Mouse (Mus musculus) neural tube, embryonic 15.5 days (tissue): Measurements from ENCODE around the gene Sod3. TPM values are rescaled to one million over a fixed set of nuclear protein-coding genes. Genes with fewer than 3 reads are reported as not detected.

ENCODE experiments used
- ATAC-seq: fragments of 200-750 bp; cut with Nextera tagmentation; 2 replicates; pipeline ENCODE4 v1.8.0; 2017; ENCODE audit warnings: mild to moderate bottlenecking, moderate TSS enrichment, moderate library complexity; ENCODE audit not compliant: low FRiP score
- H3K27ac ChIP-seq: fragments of 300-500 bp; sonication (generic); replicated peaks from 2 replicates; pipeline ENCODE4 v1.5.1; 2015; ENCODE audit warnings: mild to moderate bottlenecking, inconsistent platforms
- H3K27me3 ChIP-seq: fragments of 300-500 bp; sonication (generic); replicated peaks from 2 replicates; pipeline ENCODE4 v1.6.1; 2015; ENCODE audit warnings: inconsistent platforms
- H3K36me3 ChIP-seq: fragments of 300-500 bp; sonication (generic); 2 replicates; pipeline ENCODE4 v1.6.1; 2015; ENCODE audit warnings: inconsistent platforms
- H3K4me1 ChIP-seq: fragments of 300-500 bp; sonication (generic); 2 replicates; pipeline ENCODE4 v1.6.1; 2015; ENCODE audit warnings: inconsistent platforms
- H3K4me2 ChIP-seq: fragments of 300-500 bp; sonication (generic); 2 replicates; pipeline ENCODE4 v1.6.1; 2015; ENCODE audit warnings: inconsistent platforms, mild to moderate bottlenecking, moderate library complexity
- H3K4me3 ChIP-seq: fragments of 300-500 bp; sonication (generic); replicated peaks from 2 replicates; pipeline ENCODE4 v1.5.1; 2015; ENCODE audit warnings: mild to moderate bottlenecking, inconsistent platforms
- H3K9ac ChIP-seq: fragments of 300-500 bp; sonication (generic); replicated peaks from 2 replicates; pipeline ENCODE4 v1.6.1; 2015; ENCODE audit warnings: mild to moderate bottlenecking, inconsistent platforms
- H3K9me3 ChIP-seq: fragments of 300-500 bp; sonication (generic); replicated peaks from 2 replicates; pipeline ENCODE4 v1.6.1; 2016; ENCODE audit warnings: inconsistent platforms
- WGBS: fragments of 180-500 bp; shearing (Covaris S2); methylation state at CpG from one replicate; pipeline ENCODE4 v1.1.7; 2015; ENCODE audit warnings: mixed read lengths; 5-methylcytosine and 5-hydroxymethylcytosine counted together
- polyA plus RNA-seq: library from polyadenylated mRNA; unstranded; fragments of >200 nt; fragmentation: Nextera tagmentation; extraction: Ambion mirVana; gene quantifications from 2 replicates; pipeline ENCODE4 v1.2.1, GENCODE M21; 2015

Gene Sod3
- polyA plus RNA-seq, result 2.9 and 3.0 TPM in 2 replicates

DNA sequence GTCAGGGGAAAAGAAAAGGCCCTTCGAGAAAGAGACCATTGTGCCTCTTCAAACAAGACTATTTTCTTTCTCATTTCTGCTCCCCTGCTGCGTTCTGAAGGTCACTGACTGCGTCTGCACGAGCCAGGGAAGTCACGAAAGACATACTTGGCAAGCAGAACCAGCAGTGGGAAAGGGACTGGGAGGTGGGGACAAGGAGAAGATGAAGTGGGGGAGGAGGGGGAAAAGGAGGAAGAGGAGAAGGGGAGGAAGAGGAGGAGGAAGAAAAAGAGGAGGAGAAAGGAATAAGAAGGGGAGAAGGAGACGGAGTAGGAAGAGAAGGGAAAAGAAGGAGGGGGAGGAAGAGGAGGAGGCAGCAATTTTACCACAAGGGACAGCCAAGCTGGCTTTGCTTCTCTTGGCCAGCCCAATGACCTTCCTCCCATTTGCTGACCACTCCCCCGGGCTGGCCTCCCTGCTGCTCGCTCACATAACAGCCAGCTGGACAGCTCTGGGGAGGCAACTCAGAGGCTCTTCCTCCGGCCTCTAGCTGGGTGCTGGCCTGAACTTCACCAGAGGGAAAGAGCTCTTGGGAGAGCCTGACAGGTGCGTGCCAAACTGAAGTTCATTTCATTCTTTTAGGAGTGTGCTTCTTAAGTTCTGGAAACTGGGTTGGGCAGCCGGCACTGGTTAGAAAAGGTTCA, at the start of gene Sod3:
Gene Sod3, plus strand, starts transcription at position 324 of the 683 bp plus-strand sequence.
- H3K4me3 ChIP-seq, result no peak within 1 kb of the TSS
- no peak for ATAC-seq
- H3K27ac ChIP-seq, result no peak within 1 kb of the TSS
- no peak within 1 kb of the TSS for H3K4me2 ChIP-seq
- H3K4me1 ChIP-seq, result peaks cover 7% of the 10 kb centered on the region; the same call in 1 of the 2 replicates
- H3K9me3 ChIP-seq, result no peaks in the 10 kb centered on the region
- WGBS, result 24% methylated on average over 11 of the region's 11 CpGs
- H3K9ac ChIP-seq, result no peak within 1 kb of the TSS
- no peaks in the 10 kb centered on the region for H3K36me3 ChIP-seq
- no peaks in the 10 kb centered on the region for H3K27me3 ChIP-seq

- no peak overlapping the region for H3K9ac ChIP-seq
- no peak overlapping the region for H3K27ac ChIP-seq
- 93% methylated on average over 7 of the region's 7 CpGs for WGBS
- ATAC-seq, result no peak
- no peaks in the 10 kb centered on the region for H3K4me1 ChIP-seq
- no peaks in the 10 kb centered on the region for H3K36me3 ChIP-seq
- no peaks in the 10 kb centered on the region for H3K27me3 ChIP-seq
- H3K4me3 ChIP-seq, result no peak overlapping the region
- no peaks in the 10 kb centered on the region for H3K9me3 ChIP-seq
- H3K4me2 ChIP-seq, result no peak overlapping the region
These were observed 46.7 kb upstream of the Sod3 start for GRCm38 (mm10) chr5:52316926-52317325.

DNA sequence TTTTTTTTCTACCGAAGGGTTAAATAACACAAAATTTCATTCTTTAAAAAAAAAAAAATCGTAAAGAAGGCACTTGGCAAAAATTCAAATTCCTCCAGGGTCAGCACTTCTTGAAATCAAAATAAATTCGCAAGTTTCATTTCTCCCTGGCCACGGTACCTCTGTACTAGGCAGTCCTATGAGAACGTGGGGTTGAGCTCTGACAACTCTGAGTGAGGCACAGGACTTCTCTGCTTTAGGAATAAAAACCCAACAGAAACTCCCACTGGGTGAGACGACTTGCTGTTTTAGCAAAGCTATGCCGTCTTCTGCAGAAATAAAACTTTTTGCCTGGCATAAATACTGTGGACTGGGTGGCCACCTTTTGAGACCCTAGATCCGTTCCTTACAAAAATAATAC, 44.1 kb upstream of the Sod3 start:
- ATAC-seq, result no peak
- H3K9ac ChIP-seq, result no peak overlapping the region
- H3K27ac ChIP-seq, result no peak overlapping the region
- H3K4me2 ChIP-seq, result no peak overlapping the region
- H3K4me1 ChIP-seq, result no peaks in the 10 kb centered on the region
- no peaks in the 10 kb centered on the region for H3K9me3 ChIP-seq
- H3K36me3 ChIP-seq, result no peaks in the 10 kb centered on the region
- no peak overlapping the region for H3K4me3 ChIP-seq
- H3K27me3 ChIP-seq, result no peaks in the 10 kb centered on the region
- WGBS, result 78% methylated on average over 8 of the region's 8 CpGs

- no peak overlapping the region for H3K4me2 ChIP-seq
- ATAC-seq, result no peak
- H3K36me3 ChIP-seq, result no peaks in the 10 kb centered on the region
- no peak overlapping the region for H3K9ac ChIP-seq
- no peaks in the 10 kb centered on the region for H3K9me3 ChIP-seq
- H3K27me3 ChIP-seq, result no peaks in the 10 kb centered on the region
- no peak overlapping the region for H3K4me3 ChIP-seq
- WGBS, result 12% methylated on average over 8 of the region's 8 CpGs
- no peaks in the 10 kb centered on the region for H3K4me1 ChIP-seq
- no peak overlapping the region for H3K27ac ChIP-seq
These were observed 31.5 kb upstream of the Sod3 start for GRCm38 (mm10) chr5:52332120-52332519.

DNA sequence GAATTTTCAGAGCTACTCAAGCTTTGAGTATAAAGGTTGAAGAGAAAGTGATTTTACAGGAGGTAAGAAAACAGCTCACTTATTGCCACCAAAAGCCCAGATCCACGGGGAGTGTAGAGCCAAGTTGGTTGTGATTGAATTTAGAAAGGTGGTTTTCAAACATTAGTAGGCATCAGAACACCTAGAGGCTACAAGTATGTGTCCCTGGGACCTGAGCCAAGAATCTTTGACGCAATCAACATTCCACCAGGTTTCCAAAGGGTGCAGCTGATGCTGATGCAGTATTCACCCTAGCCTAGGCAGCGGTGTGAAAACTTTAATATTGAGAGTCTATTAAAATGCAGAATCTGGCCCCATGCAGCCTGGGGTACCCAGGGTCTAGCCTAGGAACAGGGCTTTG, 28.0 kb upstream of the Sod3 start:
- Histone ChIP-seq H3K27me3 (no peaks in the 10 kb centered on the region), H3K36me3 (no peaks in the 10 kb centered on the region)

DNA sequence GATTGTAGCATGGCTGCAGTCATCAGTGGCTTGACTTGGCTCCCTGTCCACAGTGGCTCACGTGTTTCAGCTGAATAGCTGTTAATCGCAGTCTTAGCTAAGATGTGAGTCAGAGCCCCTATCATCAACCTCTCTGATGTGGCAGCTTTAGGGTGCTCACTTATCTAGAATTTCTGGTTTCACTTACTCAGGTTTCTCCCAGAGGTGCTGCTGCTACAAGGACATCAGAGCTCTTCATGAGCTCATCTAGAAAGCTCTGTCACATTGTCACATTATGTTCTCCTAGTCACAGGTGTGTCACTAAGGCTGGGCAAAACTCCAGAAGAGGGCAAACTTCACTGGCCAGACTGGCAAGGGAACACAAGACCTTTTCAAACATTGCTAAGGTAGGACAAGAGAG, 24.5 kb upstream of the Sod3 start:
- no peak overlapping the region for H3K27ac ChIP-seq
- H3K9ac ChIP-seq, result no peak overlapping the region
- ATAC-seq, result no peak
- H3K4me3 ChIP-seq, result no peak overlapping the region
- H3K36me3 ChIP-seq, result no peaks in the 10 kb centered on the region
- H3K9me3 ChIP-seq, result no peaks in the 10 kb centered on the region
- no peaks in the 10 kb centered on the region for H3K4me1 ChIP-seq
- WGBS, result 94% methylated on average over 2 of the region's 2 CpGs
- no peak overlapping the region for H3K4me2 ChIP-seq
- no peaks in the 10 kb centered on the region for H3K27me3 ChIP-seq

More for the DNA sequence above, 28.0 kb upstream of the Sod3 start:
- Histone ChIP-seq H3K4me1 (no peaks in the 10 kb centered on the region), H3K4me2 (no peak overlapping the region), H3K27ac (no peak overlapping the region), H3K9me3 (no peaks in the 10 kb centered on the region), H3K9ac (no peak overlapping the region), H3K4me3 (no peak overlapping the region)
- ATAC-seq, result no peak
- WGBS, result 84% methylated on average over 3 of the region's 3 CpGs

DNA sequence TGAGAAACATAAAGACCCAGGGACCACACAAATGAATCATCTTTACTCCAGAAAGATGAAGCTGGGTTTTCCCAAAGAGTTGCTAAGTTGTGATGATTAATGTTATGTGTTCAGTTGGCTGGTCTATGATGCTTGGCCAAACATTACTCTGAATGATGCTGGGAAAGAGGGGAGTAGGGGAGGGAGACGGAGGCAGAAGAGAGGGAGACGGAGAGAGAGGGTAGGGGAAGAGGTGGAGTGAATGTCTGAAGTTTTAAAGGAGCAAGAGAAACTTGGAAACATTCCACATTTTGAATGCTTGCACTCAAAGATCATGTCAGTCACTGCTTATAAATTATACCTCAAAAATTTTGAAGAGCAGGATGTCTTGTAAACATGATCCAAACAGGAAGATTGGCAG, 16.7 kb upstream of the Sod3 start:
- no peak overlapping the region for H3K4me3 ChIP-seq
- H3K27me3 ChIP-seq, result no peaks in the 10 kb centered on the region
- no peaks in the 10 kb centered on the region for H3K9me3 ChIP-seq
- H3K9ac ChIP-seq, result no peak overlapping the region
- H3K4me1 ChIP-seq, result no peaks in the 10 kb centered on the region
- ATAC-seq, result no peak
- H3K36me3 ChIP-seq, result no peaks in the 10 kb centered on the region
- 75% methylated on average over 2 of the region's 2 CpGs for WGBS
- no peak overlapping the region for H3K27ac ChIP-seq
- no peak overlapping the region for H3K4me2 ChIP-seq

DNA sequence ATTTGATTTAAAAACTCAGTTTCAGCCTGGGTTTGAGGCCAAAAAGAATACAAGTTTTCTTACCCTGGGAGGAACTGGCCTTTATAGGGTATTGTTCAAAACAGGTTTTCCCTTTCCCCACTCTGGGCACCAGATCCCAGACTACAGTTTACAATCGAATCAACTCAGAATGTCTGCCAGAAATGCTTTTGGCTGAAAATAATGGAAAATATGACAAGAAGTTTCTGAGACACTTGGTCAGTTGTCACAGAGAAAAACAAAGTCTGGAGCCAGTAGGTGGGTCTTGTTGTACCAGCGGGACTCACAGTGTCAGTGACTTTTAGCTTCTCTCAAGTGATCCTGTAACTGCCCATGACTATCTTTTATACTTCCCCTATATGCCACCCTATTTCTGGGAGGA, 13.1 kb upstream of the Sod3 start:
- Histone ChIP-seq H3K4me2 (no peak overlapping the region), H3K9me3 (no peaks in the 10 kb centered on the region), H3K9ac (no peak overlapping the region), H3K4me1 (no peaks in the 10 kb centered on the region), H3K36me3 (no peaks in the 10 kb centered on the region), H3K27me3 (no peaks in the 10 kb centered on the region), H3K4me3 (no peak overlapping the region), H3K27ac (no peak overlapping the region)
- no peak for ATAC-seq
- 90% methylated on average over 2 of the region's 2 CpGs for WGBS

DNA sequence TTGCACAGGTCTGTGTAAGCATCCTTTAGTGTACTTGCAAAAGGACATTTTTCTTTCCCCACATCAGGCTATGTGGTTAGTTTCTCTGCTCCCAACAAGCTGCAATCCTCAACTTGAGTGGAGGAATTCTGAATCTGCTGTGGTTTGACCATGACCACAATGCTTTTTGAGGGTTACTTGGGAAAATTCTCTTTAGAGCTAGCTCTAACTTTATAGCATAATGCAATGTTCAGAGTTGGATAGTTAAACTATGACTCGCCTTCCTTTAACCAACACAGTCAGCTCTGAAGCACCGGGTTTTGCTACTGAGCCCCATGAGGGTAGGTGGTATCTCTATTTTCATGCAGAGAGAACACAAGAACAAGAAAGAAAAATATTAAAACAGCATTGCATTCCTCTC, 12.0 kb upstream of the Sod3 start:
- Histone ChIP-seq H3K4me2 (no peak overlapping the region), H3K4me1 (no peaks in the 10 kb centered on the region), H3K27ac (no peak overlapping the region), H3K27me3 (no peaks in the 10 kb centered on the region), H3K4me3 (no peak overlapping the region), H3K9ac (no peak overlapping the region), H3K36me3 (no peaks in the 10 kb centered on the region), H3K9me3 (no peaks in the 10 kb centered on the region)
- WGBS, result 94% methylated on average over 2 of the region's 2 CpGs
- no peak for ATAC-seq

- Histone ChIP-seq H3K9ac (no peak overlapping the region), H3K4me1 (peaks cover 7% of the 10 kb centered on the region), H3K27me3 (no peaks in the 10 kb centered on the region), H3K4me2 (no peak overlapping the region), H3K36me3 (no peaks in the 10 kb centered on the region), H3K27ac (no peak overlapping the region), H3K4me3 (no peak overlapping the region), H3K9me3 (no peaks in the 10 kb centered on the region)
- no peak for ATAC-seq
- 94% methylated on average over 5 of the region's 5 CpGs for WGBS
These were observed 10.9 kb upstream of the Sod3 start for GRCm38 (mm10) chr5:52352730-52353129.

DNA sequence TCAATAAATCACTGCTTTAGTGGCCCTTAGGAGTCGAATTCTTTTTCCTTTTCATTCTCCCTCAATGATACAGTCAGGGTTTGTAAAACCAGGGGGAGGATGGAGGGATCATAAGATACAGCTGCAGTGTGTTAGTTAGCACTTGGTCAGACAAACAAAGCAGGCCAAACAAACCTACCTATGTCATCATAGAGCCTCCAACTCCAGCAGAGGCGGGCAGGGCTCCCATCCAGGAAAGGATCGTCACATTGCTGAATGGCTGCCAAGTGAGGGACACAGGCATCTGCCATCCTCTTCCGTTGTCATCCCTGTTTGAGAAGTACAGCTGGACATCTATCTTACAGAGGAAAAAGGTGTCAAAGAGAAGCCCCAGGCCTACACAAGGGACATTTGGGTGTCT, 9.2 kb upstream of the Sod3 start:
- Histone ChIP-seq H3K27ac (no peak overlapping the region), H3K9me3 (no peaks in the 10 kb centered on the region), H3K4me2 (no peak overlapping the region), H3K36me3 (no peaks in the 10 kb centered on the region), H3K9ac (no peak overlapping the region), H3K4me3 (no peak overlapping the region), H3K4me1 (peaks cover 11% of the 10 kb centered on the region), H3K27me3 (no peaks in the 10 kb centered on the region)
- ATAC-seq, result no peak
- WGBS, result 45% methylated on average over 4 of the region's 4 CpGs

- no peak for ATAC-seq
- H3K9ac ChIP-seq, result no peak overlapping the region
- no peak overlapping the region for H3K27ac ChIP-seq
- 83% methylated on average over 7 of the region's 7 CpGs for WGBS
- no peaks in the 10 kb centered on the region for H3K9me3 ChIP-seq
- H3K27me3 ChIP-seq, result no peaks in the 10 kb centered on the region
- H3K4me2 ChIP-seq, result no peak overlapping the region
- H3K36me3 ChIP-seq, result no peaks in the 10 kb centered on the region
- peaks cover 11% of the 10 kb centered on the region for H3K4me1 ChIP-seq
- H3K4me3 ChIP-seq, result no peak overlapping the region
These were observed 8.0 kb upstream of the Sod3 start for GRCm38 (mm10) chr5:52355612-52356011.
